Mouse (Mus musculus) liver, postnatal 0 days (tissue): ENCODE results near the gene Misp.

Experiments
- CTCF ChIP-seq: sonication (generic); IDR thresholded peaks from 2 replicates; pipeline ENCODE4 v1.5.1; 2016; ENCODE audit warnings: antibody characterized with exemption, low read depth
- EP300 ChIP-seq: IDR thresholded peaks from 2 replicates; pipeline ENCODE4 v1.6.1; 2016; ENCODE audit warnings: antibody characterized with exemption, low read depth, mild to moderate bottlenecking

DNA sequence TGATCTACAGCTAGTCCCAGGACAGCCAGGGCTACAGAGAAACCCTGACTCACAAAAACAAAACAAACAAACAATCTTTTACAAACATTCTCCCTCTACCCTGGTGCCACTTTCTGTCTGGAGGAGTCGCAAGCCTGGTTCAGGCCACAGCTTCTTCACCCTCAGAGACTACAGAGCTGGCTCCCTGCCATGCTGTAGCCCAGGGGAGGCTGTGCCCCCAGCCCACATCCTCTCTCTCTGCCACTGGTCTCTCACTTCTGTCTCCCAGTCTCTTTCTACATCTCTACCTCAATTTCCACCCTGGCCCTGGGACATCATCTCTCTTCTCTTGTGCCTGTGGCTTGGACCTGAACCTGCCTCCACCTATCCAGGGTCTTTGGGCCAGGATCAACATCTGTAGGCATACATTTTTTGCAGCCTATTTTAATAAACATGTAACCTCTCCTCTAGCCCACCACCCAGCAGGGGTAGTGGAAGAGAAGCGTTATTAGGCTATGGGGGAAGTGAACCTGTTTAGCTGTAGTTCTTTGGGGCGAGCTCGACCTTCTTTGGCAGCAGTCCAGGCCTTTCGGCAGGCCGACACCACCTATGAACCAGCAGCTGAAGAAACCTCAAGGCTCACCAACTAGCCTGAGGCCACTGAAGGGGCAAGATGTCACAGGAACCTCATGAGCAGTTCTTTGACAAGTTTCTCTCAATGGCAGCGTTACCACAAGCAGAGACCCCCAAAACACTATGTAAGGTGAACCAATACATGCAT is 11.4 kb downstream of the Misp start:
- TF ChIP-seq CTCF (no peak), EP300 (no peak)
